Mouse (Mus musculus) intestine, postnatal 0 days (tissue): Measurements from ENCODE around the gene P2rx4. TPM values are rescaled to one million over a fixed set of nuclear protein-coding genes. Genes with fewer than 3 reads are reported as not detected.

Experiments used
- ATAC-seq: fragments of 200-750 bp; cut with Nextera tagmentation; 2 replicates; pipeline ENCODE4 v1.8.0; 2017; ENCODE audit warnings: mild to moderate bottlenecking, moderate TSS enrichment, moderate library complexity
- H3K27ac ChIP-seq: fragments of 300-500 bp; sonication (generic); 2 replicates; pipeline ENCODE4 v1.5.1; 2014; ENCODE audit warnings: mild to moderate bottlenecking, low read depth, low read length, moderate library complexity
- H3K27me3 ChIP-seq: fragments of 300-500 bp; sonication (generic); replicated peaks from 2 replicates; pipeline ENCODE4 v1.6.1; 2014; ENCODE audit warnings: low read length, mixed read lengths; ENCODE audit not compliant: control insufficient read depth, insufficient read depth
- H3K36me3 ChIP-seq: fragments of 300-500 bp; sonication (generic); 2 replicates; pipeline ENCODE4 v1.6.1; 2014; ENCODE audit warnings: mild to moderate bottlenecking, moderate library complexity; ENCODE audit not compliant: control insufficient read depth, insufficient read depth
- H3K4me1 ChIP-seq: fragments of 300-500 bp; sonication (generic); replicated peaks from 2 replicates; pipeline ENCODE4 v1.6.1; 2014; ENCODE audit warnings: antibody characterized with exemption, low read length, mixed read lengths; ENCODE audit not compliant: control insufficient read depth, insufficient read depth
- H3K4me2 ChIP-seq: fragments of 300-500 bp; sonication (generic); replicated peaks from 2 replicates; pipeline ENCODE4 v1.6.1; 2014; ENCODE audit warnings: low read depth, mild to moderate bottlenecking, moderate library complexity
- H3K4me3 ChIP-seq: fragments of 300-500 bp; sonication (generic); 2 replicates; pipeline ENCODE4 v1.5.1; 2014; ENCODE audit warnings: low read depth, low read length
- H3K9ac ChIP-seq: fragments of 300-500 bp; sonication (generic); 2 replicates; pipeline ENCODE4 v1.6.1; 2014; ENCODE audit warnings: mild to moderate bottlenecking, low read depth, low read length
- H3K9me3 ChIP-seq: fragments of 300-500 bp; sonication (generic); 2 replicates; pipeline ENCODE4 v1.6.1; 2016; ENCODE audit warnings: mixed run types; ENCODE audit not compliant: control insufficient read depth
- CTCF ChIP-seq: sonication (generic); IDR thresholded peaks from 2 replicates; pipeline ENCODE4 v1.5.1; 2016; ENCODE audit warnings: low read depth, mild to moderate bottlenecking, control low read depth, antibody characterized with exemption, moderate library complexity
- WGBS: fragments of 180-500 bp; shearing (Covaris S2); extraction: QIAGEN DNeasy Blood & Tissue Kit; methylation state at CpG from one replicate; pipeline ENCODE4 v1.1.7; 2014; 5-methylcytosine and 5-hydroxymethylcytosine counted together
- polyA plus RNA-seq: library from polyadenylated mRNA; unstranded; fragments of >200 nt; fragmentation: Nextera tagmentation; extraction: Ambion mirVana; gene quantifications from 2 replicates; pipeline ENCODE4 v1.2.1, GENCODE M21; 2015

The P2rx4 gene
- polyA plus RNA-seq, 1 experiment from 2014 or later: 90.3 TPM

- no peaks in the 10 kb centered on the region for H3K36me3 ChIP-seq
- no peaks in the 10 kb centered on the region for H3K27me3 ChIP-seq
- H3K4me1 ChIP-seq: 0 out of 2 replicates have a peak, but pooled peaks cover 7% of the 10 kb centered on the region
- H3K4me2 ChIP-seq: no peak overlapping the region
- H3K9ac ChIP-seq: no peak overlapping the region
- no peak for TF ChIP-seq CTCF
- H3K27ac ChIP-seq: no peak overlapping the region
- 13% methylated on average over 5 of the region's 5 CpGs for WGBS
- no peaks in the 10 kb centered on the region for H3K9me3 ChIP-seq
- peak; percentile 50 for ATAC-seq
- no peak overlapping the region for H3K4me3 ChIP-seq
Measured at GRCm38 (mm10) chr5:122700837-122701212, 6.5 kb upstream of the P2rx4 start.

GRCm38 (mm10) chr5:122702156-122702555 is 5.2 kb upstream of the P2rx4 start:
- Histone ChIP-seq H3K9ac (no peak overlapping the region), H3K4me1 (peaks cover 11% of the 10 kb centered on the region; the same call in 1 of the 2 replicates), H3K4me2 (no peak overlapping the region), H3K27ac (no peak overlapping the region), H3K27me3 (no peaks in the 10 kb centered on the region), H3K36me3 (no peaks in the 10 kb centered on the region), H3K4me3 (no peak overlapping the region), H3K9me3 (no peaks in the 10 kb centered on the region)
- no peak for TF ChIP-seq CTCF
- ATAC-seq: no peak
- 59% methylated on average over 6 of the region's 6 CpGs for WGBS

- WGBS: 83% methylated on average over 2 of the region's 2 CpGs
- no peaks in the 10 kb centered on the region for H3K27me3 ChIP-seq
- no peak overlapping the region for H3K4me2 ChIP-seq
- peaks cover 8% of the 10 kb centered on the region; the same call in 1 of the 2 replicates for H3K4me1 ChIP-seq
- no peaks in the 10 kb centered on the region for H3K36me3 ChIP-seq
- H3K9ac ChIP-seq: no peak overlapping the region
- TF ChIP-seq CTCF: no peak
- no peak overlapping the region for H3K4me3 ChIP-seq
- no peak for ATAC-seq
- no peaks in the 10 kb centered on the region for H3K9me3 ChIP-seq
- H3K27ac ChIP-seq: no peak overlapping the region
Measured at GRCm38 (mm10) chr5:122703574-122703973, 3.8 kb upstream of the P2rx4 start.

- H3K4me3 ChIP-seq: no peak overlapping the region
- ATAC-seq: no peak
- H3K9ac ChIP-seq: no peak overlapping the region
- no peak for TF ChIP-seq CTCF
- H3K4me2 ChIP-seq: no peak overlapping the region
- no peak overlapping the region for H3K27ac ChIP-seq
- H3K4me1 ChIP-seq: peaks cover 4% of the 10 kb centered on the region; the same call in 1 of the 2 replicates
- 55% methylated on average over 4 of the region's 4 CpGs for WGBS
- no peaks in the 10 kb centered on the region for H3K36me3 ChIP-seq
- no peaks in the 10 kb centered on the region for H3K27me3 ChIP-seq
- no peaks in the 10 kb centered on the region for H3K9me3 ChIP-seq
Measured at GRCm38 (mm10) chr5:122704571-122704970, 2.8 kb upstream of the P2rx4 start.

GRCm38 (mm10) chr5:122705174-122705573 is 2.2 kb upstream of the P2rx4 start:
- no peak for ATAC-seq
- peaks cover 4% of the 10 kb centered on the region; the same call in 1 of the 2 replicates for H3K4me1 ChIP-seq
- H3K27me3 ChIP-seq: no peaks in the 10 kb centered on the region
- H3K9me3 ChIP-seq: no peaks in the 10 kb centered on the region
- no peak overlapping the region for H3K4me3 ChIP-seq
- no peak overlapping the region for H3K4me2 ChIP-seq
- no peak overlapping the region for H3K27ac ChIP-seq
- no peak for TF ChIP-seq CTCF
- 80% methylated on average over 3 of the region's 3 CpGs for WGBS
- no peak overlapping the region for H3K9ac ChIP-seq
- no peaks in the 10 kb centered on the region for H3K36me3 ChIP-seq

- WGBS: 47% methylated on average over 5 of the region's 5 CpGs
- H3K9me3 ChIP-seq: no peaks in the 10 kb centered on the region
- no peak for TF ChIP-seq CTCF
- no peak for ATAC-seq
- peak overlapping the region; percentile 66 for H3K9ac ChIP-seq
- no peaks in the 10 kb centered on the region for H3K36me3 ChIP-seq
- peak overlapping the region; percentile 52 for H3K4me3 ChIP-seq
- H3K4me2 ChIP-seq: peak overlapping the region; percentile 83
- no peaks in the 10 kb centered on the region for H3K27me3 ChIP-seq
- peaks cover 4% of the 10 kb centered on the region; the same call in 1 of the 2 replicates for H3K4me1 ChIP-seq
- peak overlapping the region; percentile 83 for H3K27ac ChIP-seq
Measured at GRCm38 (mm10) chr5:122706917-122707275, 448 bp upstream of the P2rx4 start.

GRCm38 (mm10) chr5:122708819-122709218 is 1.5 kb downstream of the P2rx4 start:
- 79% methylated on average over 6 of the region's 6 CpGs for WGBS
- Histone ChIP-seq H3K36me3 (no peaks in the 10 kb centered on the region), H3K4me3 (peak overlapping the region; percentile 52; the same call in 1 of the 2 replicates), H3K4me1 (peaks cover 4% of the 10 kb centered on the region; the same call in 1 of the 2 replicates), H3K9ac (no peak overlapping the region), H3K4me2 (no peak overlapping the region; the same call in 1 of the 2 replicates), H3K27ac (no peak overlapping the region), H3K9me3 (no peaks in the 10 kb centered on the region), H3K27me3 (no peaks in the 10 kb centered on the region)
- ATAC-seq: no peak
- TF ChIP-seq CTCF: no peak
